Mouse (Mus musculus): ENCODE data around the gene Slc22a7. TPM values are rescaled to one million over a fixed set of nuclear protein-coding genes. Genes with fewer than 3 reads are reported as not detected.
A peak's percentile ranks its signal among the peaks of the same experiment; 100 is the strongest.

Gene Slc22a7
- polyA plus RNA-seq, 1 experiment = not detected

DNA sequence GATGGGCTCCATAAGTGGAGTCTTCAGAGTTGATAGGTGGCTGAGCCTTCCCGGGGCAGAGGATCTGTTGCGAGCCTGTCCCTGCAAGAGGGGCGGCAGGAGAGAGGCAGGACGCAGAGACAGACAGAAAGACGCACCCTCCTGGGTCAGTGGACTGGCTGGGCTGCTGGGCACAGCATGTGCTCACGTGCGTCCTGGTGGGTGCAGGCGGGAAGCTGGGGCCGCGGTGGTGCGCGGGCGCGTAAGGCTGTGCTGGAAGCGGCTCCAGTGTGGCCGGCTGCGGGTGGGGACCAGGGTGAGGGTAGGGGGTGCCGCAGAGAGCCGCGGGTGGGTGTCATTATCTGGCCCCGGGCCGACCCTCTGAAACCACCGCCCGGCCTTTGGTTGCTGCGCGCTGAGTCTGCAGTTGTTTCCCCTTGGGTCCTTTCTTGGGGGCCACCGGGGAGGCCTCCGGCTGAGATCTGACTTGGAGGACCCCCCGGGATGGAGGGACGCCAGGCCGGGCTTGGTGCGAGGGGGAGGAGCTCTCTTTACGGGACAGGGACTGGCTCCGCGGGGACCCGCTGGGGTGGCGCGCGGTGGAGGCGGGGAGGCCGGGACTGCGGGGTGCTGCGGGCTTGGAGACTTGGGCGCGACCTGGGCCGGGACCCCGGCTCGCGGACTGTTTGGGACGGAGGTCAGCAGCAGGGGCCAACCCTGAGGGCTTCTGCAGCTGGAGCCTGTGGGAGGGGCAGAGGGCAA is 6.8 kb upstream of the Slc22a7 start:
- no peak for TF ChIP-seq CTCF (IDR thresholded peaks at IDR 0.05; ENCODE audit: borderline replicate concordance, insufficient read depth, low read length)
- no peak for TF ChIP-seq POLR2A (IDR thresholded peaks at IDR 0.05; ENCODE audit: low read depth, low read length)
- no peak overlapping the region for H3K4me3 ChIP-seq (ENCODE audit: insufficient read depth, low read length)
- H3K4me1 ChIP-seq (ENCODE audit: control insufficient read depth, insufficient read depth, low read length) = no peaks in the 10 kb centered on the region
- H3K27ac ChIP-seq (ENCODE audit: insufficient read depth, low read length) = no peak overlapping the region

DNA sequence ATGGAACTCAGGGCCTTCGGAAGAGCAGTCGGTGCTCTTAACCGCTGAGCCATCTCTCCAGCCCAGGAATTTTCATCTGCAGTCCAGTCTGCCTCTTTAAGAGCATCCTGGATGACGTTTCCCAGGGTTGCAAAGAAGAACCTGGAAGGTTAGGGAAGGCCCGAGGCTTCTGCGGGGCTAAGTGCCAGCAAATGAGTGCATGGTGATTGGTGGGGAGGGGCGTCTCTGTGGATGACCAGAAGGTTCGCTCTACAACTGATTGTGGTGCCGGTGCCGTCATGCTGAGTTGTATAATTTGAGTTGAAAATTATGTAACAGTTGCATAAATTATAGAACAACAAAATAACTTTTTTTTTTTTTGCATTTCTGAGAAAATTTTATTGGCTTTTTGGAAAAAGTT is 919 bp upstream of the Slc22a7 start:
- no peaks in the 10 kb centered on the region for H3K4me1 ChIP-seq (ENCODE audit: control insufficient read depth, insufficient read depth, low read length)
- H3K4me3 ChIP-seq (ENCODE audit: insufficient read depth, low read length) = no peak overlapping the region
- no peak for TF ChIP-seq POLR2A (IDR thresholded peaks at IDR 0.05; ENCODE audit: low read depth, low read length)
- TF ChIP-seq CTCF (IDR thresholded peaks at IDR 0.05; ENCODE audit: borderline replicate concordance, insufficient read depth, low read length) = no peak
- H3K27ac ChIP-seq (ENCODE audit: insufficient read depth, low read length) = no peak overlapping the region

DNA sequence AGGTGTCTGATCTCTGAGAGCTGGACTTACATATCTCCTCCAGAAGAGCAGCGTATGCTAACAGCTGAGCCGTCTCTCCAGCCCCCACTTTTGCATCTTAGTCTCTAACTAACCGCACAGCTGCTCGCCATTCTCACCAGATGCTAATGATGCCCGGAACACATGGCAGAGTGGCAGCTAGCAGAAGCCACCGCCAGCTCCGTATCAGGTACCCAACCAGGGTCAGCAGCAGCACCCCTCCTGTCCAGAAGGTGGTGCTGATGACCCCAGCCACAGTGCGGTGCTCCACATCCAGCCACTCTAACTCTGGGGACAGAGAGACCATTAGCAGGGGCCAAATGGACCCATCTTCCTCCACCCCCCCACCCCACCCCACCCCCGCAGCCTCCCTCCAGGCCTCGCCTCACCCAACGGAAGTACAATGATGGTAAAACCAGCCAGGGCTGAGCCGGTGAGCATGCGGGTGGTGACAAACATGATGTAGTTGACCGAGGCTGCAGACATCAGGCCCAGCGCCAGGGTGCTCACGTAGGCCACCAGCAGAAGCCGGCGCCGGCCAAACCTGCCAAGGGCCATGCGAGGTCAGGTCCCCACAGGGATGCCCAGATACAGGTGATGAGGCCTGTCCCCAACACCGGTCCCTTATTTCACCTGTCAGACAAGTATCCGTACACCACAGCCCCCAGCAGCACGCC is 1.4 kb downstream of the Slc22a7 start:
- H3K27ac ChIP-seq (ENCODE audit: insufficient read depth, low read length) = no peak overlapping the region
- peak; percentile 63; the same call in 1 of the 2 replicates for TF ChIP-seq CTCF (IDR thresholded peaks at IDR 0.05; ENCODE audit: borderline replicate concordance, insufficient read depth, low read length)
- no peak for TF ChIP-seq POLR2A (IDR thresholded peaks at IDR 0.05; ENCODE audit: low read depth, low read length)

DNA sequence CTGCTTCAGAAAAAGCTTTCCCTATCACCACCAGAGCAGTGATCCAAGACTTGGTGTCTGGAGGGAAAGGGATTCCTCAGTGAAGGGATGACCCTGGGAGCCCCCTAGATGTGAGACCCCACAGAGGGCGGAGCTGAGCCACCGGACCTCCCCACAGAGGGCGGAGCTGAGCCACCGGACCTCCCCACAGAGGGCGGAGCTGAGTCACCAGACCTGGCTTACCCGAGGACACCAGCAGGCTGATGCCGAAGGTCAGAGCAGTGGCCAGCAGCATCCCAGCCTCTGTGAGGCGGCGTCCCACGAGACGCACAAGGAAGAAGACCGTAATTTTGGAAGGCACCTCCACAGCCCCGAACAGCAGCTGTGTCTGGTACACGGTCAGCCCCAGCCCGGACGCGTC is 4.6 kb downstream of the Slc22a7 start:
- Histone ChIP-seq H3K27ac (ENCODE audit: insufficient read depth, low read length) (no peak overlapping the region), H3K4me3 (ENCODE audit: insufficient read depth, low read length) (no peak overlapping the region), H3K4me1 (ENCODE audit: control insufficient read depth, insufficient read depth, low read length) (no peaks in the 10 kb centered on the region)
- TF ChIP-seq POLR2A (IDR thresholded peaks at IDR 0.05; ENCODE audit: low read depth, low read length) = no peak
- TF ChIP-seq CTCF (IDR thresholded peaks at IDR 0.05; ENCODE audit: borderline replicate concordance, insufficient read depth, low read length) = no peak

More for the DNA sequence above, 1.4 kb downstream of the Slc22a7 start:
- Histone ChIP-seq H3K4me1 (ENCODE audit: control insufficient read depth, insufficient read depth, low read length) (no peaks in the 10 kb centered on the region), H3K4me3 (ENCODE audit: insufficient read depth, low read length) (no peak overlapping the region)

GRCm38 (mm10) chr17:46428761-46429414 is 9.4 kb downstream of the Slc22a7 start, which contains the start of gene Crip3:
Crip3 (plus strand) TSS chr17:46428926.
- no peak within 1 kb of the TSS for H3K27ac ChIP-seq (ENCODE audit: insufficient read depth, low read length)
- H3K4me3 ChIP-seq (ENCODE audit: insufficient read depth, low read length) = no peak within 1 kb of the TSS
- H3K4me1 ChIP-seq (ENCODE audit: control insufficient read depth, insufficient read depth, low read length) = no peaks in the 10 kb centered on the region
- TF ChIP-seq POLR2A (IDR thresholded peaks at IDR 0.05; ENCODE audit: low read depth, low read length) (no peak), CTCF (IDR thresholded peaks at IDR 0.05; ENCODE audit: borderline replicate concordance, insufficient read depth, low read length) (no peak)

DNA sequence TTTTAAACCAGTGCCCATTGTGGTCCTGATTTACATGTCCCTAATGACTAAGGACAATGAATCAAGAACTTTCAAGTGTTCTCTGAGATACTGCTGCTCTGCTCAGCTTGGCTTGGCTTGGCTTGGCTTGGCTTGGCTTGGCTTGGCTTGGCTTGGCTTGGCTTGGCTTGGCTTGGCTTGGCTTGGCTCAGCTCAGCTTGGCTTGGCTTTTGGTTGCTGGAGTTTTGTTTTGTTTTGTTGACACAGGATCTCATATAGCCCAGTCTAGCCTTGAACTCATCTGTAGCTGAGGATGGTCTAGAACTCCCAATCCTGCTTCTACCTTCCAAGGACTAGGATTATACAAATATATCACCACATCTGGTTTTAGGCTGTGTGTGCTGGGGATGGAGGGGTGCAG is 11.8 kb downstream of the Slc22a7 start:
- Histone ChIP-seq H3K4me1 (ENCODE audit: control insufficient read depth, insufficient read depth, low read length) (no peaks in the 10 kb centered on the region), H3K27ac (ENCODE audit: insufficient read depth, low read length) (no peak overlapping the region), H3K4me3 (ENCODE audit: insufficient read depth, low read length) (no peak overlapping the region)
- no peak for TF ChIP-seq POLR2A (IDR thresholded peaks at IDR 0.05; ENCODE audit: low read depth, low read length)
- TF ChIP-seq CTCF (IDR thresholded peaks at IDR 0.05; ENCODE audit: borderline replicate concordance, insufficient read depth, low read length) = no peak

GRCm38 (mm10) chr17:46419717-46420116 is 18.5 kb downstream of the Slc22a7 start:
- Histone ChIP-seq H3K27ac (ENCODE audit: insufficient read depth, low read length) (no peak overlapping the region), H3K4me3 (ENCODE audit: insufficient read depth, low read length) (no peak overlapping the region), H3K4me1 (ENCODE audit: control insufficient read depth, insufficient read depth, low read length) (no peaks in the 10 kb centered on the region)
- TF ChIP-seq POLR2A (IDR thresholded peaks at IDR 0.05; ENCODE audit: low read depth, low read length) = no peak
- TF ChIP-seq CTCF (IDR thresholded peaks at IDR 0.05; ENCODE audit: borderline replicate concordance, insufficient read depth, low read length) = no peak

- Histone ChIP-seq H3K4me1 (ENCODE audit: control insufficient read depth, insufficient read depth, low read length) (no peaks in the 10 kb centered on the region), H3K4me3 (ENCODE audit: insufficient read depth, low read length) (no peak overlapping the region), H3K27ac (ENCODE audit: insufficient read depth, low read length) (no peak overlapping the region)
- no peak for TF ChIP-seq POLR2A (IDR thresholded peaks at IDR 0.05; ENCODE audit: low read depth, low read length)
- no peak for TF ChIP-seq CTCF (IDR thresholded peaks at IDR 0.05; ENCODE audit: borderline replicate concordance, insufficient read depth, low read length)
Observed at GRCm38 (mm10) chr17:46418628-46419027, 19.6 kb downstream of the Slc22a7 start.

DNA sequence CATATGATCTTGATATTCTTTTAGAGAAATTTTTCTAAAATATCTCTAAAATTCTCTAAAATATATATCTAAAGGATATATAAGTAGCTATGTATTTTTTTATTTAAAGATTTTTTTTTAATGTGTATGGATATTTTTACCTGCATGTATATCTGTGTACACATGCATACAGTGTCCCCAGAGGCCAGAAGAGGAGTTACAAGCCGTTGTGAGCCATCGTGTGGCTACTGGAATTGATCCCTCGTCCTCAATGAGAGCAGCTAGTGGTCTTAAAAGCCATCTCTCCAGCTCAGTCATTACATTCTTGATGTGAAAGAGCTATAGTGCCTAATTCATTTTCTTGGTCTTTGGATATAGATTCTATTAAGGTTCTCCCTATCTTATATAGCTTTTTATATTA is 29.8 kb downstream of the Slc22a7 start:
- Histone ChIP-seq H3K4me1 (ENCODE audit: control insufficient read depth, insufficient read depth, low read length) (no peaks in the 10 kb centered on the region), H3K4me3 (ENCODE audit: insufficient read depth, low read length) (no peak overlapping the region), H3K27ac (ENCODE audit: insufficient read depth, low read length) (no peak overlapping the region)
- TF ChIP-seq POLR2A (IDR thresholded peaks at IDR 0.05; ENCODE audit: low read depth, low read length) (no peak), CTCF (IDR thresholded peaks at IDR 0.05; ENCODE audit: borderline replicate concordance, insufficient read depth, low read length) (no peak)

- H3K27ac ChIP-seq (ENCODE audit: insufficient read depth, low read length) = no peak overlapping the region
- TF ChIP-seq POLR2A (IDR thresholded peaks at IDR 0.05; ENCODE audit: low read depth, low read length) (no peak), CTCF (IDR thresholded peaks at IDR 0.05; ENCODE audit: borderline replicate concordance, insufficient read depth, low read length) (no peak)
- H3K4me1 ChIP-seq (ENCODE audit: control insufficient read depth, insufficient read depth, low read length) = no peaks in the 10 kb centered on the region
- no peak overlapping the region for H3K4me3 ChIP-seq (ENCODE audit: insufficient read depth, low read length)
Observed at GRCm38 (mm10) chr17:46394631-46395030, 43.6 kb downstream of the Slc22a7 start.
